Mouse (Mus musculus) inflammation-experienced regulatory T-cells, adult 6 months (primary cell): Measurements from ENCODE around the gene Timm10. TPM values are rescaled to one million over a fixed set of nuclear protein-coding genes. Genes with fewer than 3 reads are reported as not detected.

ENCODE experiments used
- ATAC-seq: one replicate; pipeline ENCODE4 v1.8.0; 2017
- polyA plus RNA-seq, 3 experiments: library from polyadenylated mRNA; unstranded; fragments of 100-300 nt; shearing (Covaris generic); gene quantifications; one replicate each; pipeline ENCODE4 v1.2.1; 2017

The Timm10 gene
- polyA plus RNA-seq, 3 experiments from 2014 or later = 25.4 to 39.8 (median 38.8) TPM

GRCm38 (mm10) chr2:84822552-84822951, 4.2 kb upstream of the Timm10 start, which contains the start of gene Smtnl1:
Gene Smtnl1 (minus strand): TSS chr2:84822652.
- ATAC-seq = no peak

GRCm38 (mm10) chr2:84823237-84823636, 3.6 kb upstream of the Timm10 start:
- ATAC-seq = no peak

- ATAC-seq = no peak
Measured at GRCm38 (mm10) chr2:84827283-84827920, 605 bp downstream of the Timm10 start.

GRCm38 (mm10) chr2:84831666-84832391, 5.0 kb downstream of the Timm10 start:
- ATAC-seq = peak; percentile 59

- ATAC-seq = no peak
Measured at GRCm38 (mm10) chr2:84837107-84837506, 10.3 kb downstream of the Timm10 start.

- peak; percentile 59 for ATAC-seq
Measured at GRCm38 (mm10) chr2:84837817-84838592, 11.2 kb downstream of the Timm10 start.

GRCm38 (mm10) chr2:84838593-84838949, 11.8 kb downstream of the Timm10 start, which contains the start of gene Slc43a1:
Gene Slc43a1 (plus strand): TSS chr2:84838850.
- no peak for ATAC-seq

GRCm38 (mm10) chr2:84838993-84839980, 12.5 kb downstream of the Timm10 start:
- ATAC-seq = no peak

- ATAC-seq = peak; percentile 24
Measured at GRCm38 (mm10) chr2:84840016-84840747, 13.4 kb downstream of the Timm10 start.

GRCm38 (mm10) chr2:84840748-84841563, 14.2 kb downstream of the Timm10 start:
- no peak for ATAC-seq

GRCm38 (mm10) chr2:84841905-84842304, 15.1 kb downstream of the Timm10 start:
- ATAC-seq = no peak

- ATAC-seq = no peak
Measured at GRCm38 (mm10) chr2:84843654-84844053, 16.9 kb downstream of the Timm10 start.

- ATAC-seq = no peak
Measured at GRCm38 (mm10) chr2:84845226-84845625, 18.4 kb downstream of the Timm10 start.

GRCm38 (mm10) chr2:84850407-84851129, 23.8 kb downstream of the Timm10 start:
- no peak for ATAC-seq

- no peak for ATAC-seq
Measured at GRCm38 (mm10) chr2:84851130-84852040, 24.6 kb downstream of the Timm10 start.

GRCm38 (mm10) chr2:84855732-84856131, 28.9 kb downstream of the Timm10 start:
- ATAC-seq = peak; percentile 93

- no peak for ATAC-seq
Measured at GRCm38 (mm10) chr2:84858551-84858950, 31.8 kb downstream of the Timm10 start.

- no peak for ATAC-seq
Measured at GRCm38 (mm10) chr2:84859991-84860780, 33.4 kb downstream of the Timm10 start.
